Mouse (Mus musculus): ENCODE results near the gene Vmn2r95. TPM values are rescaled to one million over a fixed set of nuclear protein-coding genes. Genes with fewer than 3 reads are reported as not detected.
"Not testable (repeated sequence)": the region's sequence is repeated elsewhere in the genome, so short reads cannot be mapped to it uniquely, and the experiment has no call there.

The Vmn2r95 gene
- polyA plus RNA-seq (2012; rRNA removed) = not detected in 2 replicates

DNA sequence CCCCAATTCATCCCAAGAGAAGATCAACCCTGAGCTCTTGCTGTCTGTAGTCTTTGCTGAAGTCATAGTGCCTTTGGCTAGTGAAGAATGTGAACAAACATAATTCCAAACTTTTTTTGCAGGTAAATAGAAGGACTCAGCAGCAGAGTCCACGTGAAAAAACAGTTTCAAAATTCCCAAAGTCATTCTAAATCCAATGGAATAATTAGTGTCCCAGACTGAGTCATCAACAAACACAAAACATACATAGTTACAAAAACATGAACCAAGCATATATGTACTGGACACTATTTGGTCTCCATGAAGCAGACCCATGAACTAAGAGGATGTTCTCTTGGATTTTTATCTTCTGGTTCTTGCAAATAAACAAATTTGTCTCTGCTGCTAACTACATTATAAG is at the start of gene Vmn2r95:
Gene Vmn2r95 (plus strand): TSS at position 301 of the 400 bp plus-strand sequence.
- Histone ChIP-seq H3K27ac (ENCODE audit: insufficient read depth, low read length) (no peak within 1 kb of the TSS), H3K4me3 (replicated peaks; ENCODE audit: insufficient read depth, low read depth, low read length) (no peak within 1 kb of the TSS), H3K27me3 (ENCODE audit: control insufficient read depth, insufficient read depth, low read length) (no peaks in the 10 kb centered on the region), H3K4me1 (ENCODE audit: control insufficient read depth, insufficient read depth, low read length) (no peaks in the 10 kb centered on the region)
- 13% methylated on average over 1 of the region's 1 CpGs for WGBS
- DNase-seq = no peak
- TF ChIP-seq CTCF (IDR thresholded peaks at IDR 0.05; ENCODE audit: borderline replicate concordance, insufficient read depth, low read depth, low read length) = no peak
- no peak for TF ChIP-seq POLR2A (IDR thresholded peaks at IDR 0.05; ENCODE audit: borderline replicate concordance, insufficient read depth, low read length)

DNA sequence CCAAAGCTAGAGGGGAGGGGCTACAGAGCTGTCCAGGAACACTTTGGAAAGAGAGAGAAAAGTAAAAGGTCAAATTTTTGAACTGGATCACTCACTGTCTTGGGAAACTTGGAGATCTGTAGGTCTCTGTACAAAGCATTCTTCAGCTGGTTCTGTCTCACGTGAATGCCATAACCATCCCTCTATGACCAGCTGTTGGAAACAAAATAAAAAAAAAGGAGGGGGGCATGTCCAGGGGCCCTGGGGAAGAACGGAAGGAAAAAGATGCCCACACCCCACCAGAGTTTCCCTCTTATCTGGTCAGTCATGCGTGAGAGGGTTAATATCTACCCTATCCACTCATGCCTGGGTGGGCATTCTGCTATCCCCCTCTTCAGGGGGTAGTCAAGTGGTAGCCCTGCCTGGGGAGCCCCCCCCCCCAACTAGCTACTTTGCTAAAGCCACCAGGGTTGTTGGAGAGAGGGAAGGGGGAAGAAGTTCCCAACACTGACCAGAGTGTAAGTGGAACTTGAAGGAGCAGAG is 31.8 kb downstream of the Vmn2r95 start:
- DNase-seq = no peak
- H3K4me3 ChIP-seq (replicated peaks; ENCODE audit: insufficient read depth, low read depth, low read length) = no peak overlapping the region
- H3K27me3 ChIP-seq (ENCODE audit: control insufficient read depth, insufficient read depth, low read length) = no peaks in the 10 kb centered on the region
- no peak for TF ChIP-seq CTCF (IDR thresholded peaks at IDR 0.05; ENCODE audit: borderline replicate concordance, insufficient read depth, low read depth, low read length)
- TF ChIP-seq POLR2A (IDR thresholded peaks at IDR 0.05; ENCODE audit: borderline replicate concordance, insufficient read depth, low read length) = no peak
- H3K4me1 ChIP-seq (ENCODE audit: control insufficient read depth, insufficient read depth, low read length) = no peaks in the 10 kb centered on the region
- H3K27ac ChIP-seq (ENCODE audit: insufficient read depth, low read length) = no peak overlapping the region
- WGBS = 68% methylated on average over 3 of the region's 3 CpGs

DNA sequence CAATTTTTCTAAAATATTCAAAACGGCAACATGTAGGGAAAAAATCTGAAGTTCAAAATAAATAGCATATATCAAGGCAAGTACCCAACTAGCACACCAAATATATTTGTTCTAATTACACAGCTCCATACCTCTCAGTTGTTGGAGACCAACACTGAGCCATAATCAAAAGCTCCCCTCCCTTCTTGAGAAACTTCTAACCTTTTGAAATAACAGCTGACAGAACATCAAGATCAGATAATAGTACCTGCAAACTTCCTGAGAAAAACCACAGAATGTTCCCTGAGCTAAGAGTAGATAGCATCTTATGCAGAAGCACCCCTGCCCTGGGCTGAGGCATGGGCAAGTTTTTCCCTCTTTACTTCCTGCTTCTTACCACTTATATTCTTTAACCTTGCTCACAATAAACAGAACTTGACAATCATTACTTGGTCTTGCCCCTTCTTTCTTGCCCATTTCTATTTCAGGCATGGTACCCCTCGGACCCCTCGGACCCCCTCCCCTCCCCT is 34.3 kb downstream of the Vmn2r95 start:
- 88% methylated on average over 3 of the region's 3 CpGs for WGBS
- H3K4me3 ChIP-seq (replicated peaks; ENCODE audit: insufficient read depth, low read depth, low read length); DNase-seq; H3K27me3 ChIP-seq (ENCODE audit: control insufficient read depth, insufficient read depth, low read length); H3K27ac ChIP-seq (ENCODE audit: insufficient read depth, low read length); H3K4me1 ChIP-seq (ENCODE audit: control insufficient read depth, insufficient read depth, low read length): not testable (repeated sequence)

DNA sequence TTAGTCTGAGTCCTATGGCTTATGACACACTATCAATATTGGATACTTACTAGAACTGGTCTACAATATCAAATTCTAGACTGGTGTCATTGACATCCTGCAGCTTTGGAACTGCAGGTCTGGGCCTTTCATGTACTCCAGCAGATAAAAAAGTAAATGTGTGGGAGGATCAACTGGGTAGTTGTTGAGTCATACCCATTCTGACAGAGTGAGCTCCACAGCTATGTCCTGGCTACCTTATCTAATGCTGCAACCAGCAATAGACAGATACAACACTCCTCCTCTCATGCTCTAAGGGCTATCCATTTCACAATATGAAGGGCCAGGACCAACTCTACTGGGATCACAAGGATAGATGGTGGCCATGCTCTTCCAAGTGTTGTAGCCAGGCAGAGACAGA is 38.8 kb downstream of the Vmn2r95 start:
- Histone ChIP-seq H3K4me1 (ENCODE audit: control insufficient read depth, insufficient read depth, low read length) (no peaks in the 10 kb centered on the region), H3K27ac (ENCODE audit: insufficient read depth, low read length) (no peak overlapping the region), H3K4me3 (replicated peaks; ENCODE audit: insufficient read depth, low read depth, low read length) (no peak overlapping the region), H3K27me3 (ENCODE audit: control insufficient read depth, insufficient read depth, low read length) (no peaks in the 10 kb centered on the region)
- no peak for DNase-seq
- TF ChIP-seq CTCF (IDR thresholded peaks at IDR 0.05; ENCODE audit: borderline replicate concordance, insufficient read depth, low read depth, low read length) (no peak), POLR2A (IDR thresholded peaks at IDR 0.05; ENCODE audit: borderline replicate concordance, insufficient read depth, low read length) (no peak)

DNA sequence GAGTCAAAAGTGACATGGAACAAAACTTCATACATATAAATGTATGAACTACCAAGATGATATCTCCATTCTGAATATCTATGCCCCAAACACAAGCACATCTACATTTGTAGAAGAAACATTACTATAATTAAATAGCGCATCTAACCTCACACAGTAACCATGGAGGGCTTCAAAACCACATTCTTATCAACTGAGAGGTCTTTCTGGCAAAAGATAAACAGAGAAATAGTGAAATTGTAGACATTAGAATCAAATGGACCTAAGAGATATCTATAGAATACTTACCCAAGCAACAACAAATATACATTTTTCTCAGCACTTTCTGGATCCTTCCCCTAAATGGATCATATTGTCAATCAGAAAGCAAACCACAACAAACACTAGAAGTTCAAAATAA is 56.0 kb downstream of the Vmn2r95 start:
- WGBS = 48% methylated on average over 1 of the region's 1 CpGs
- no peak for DNase-seq

More for the DNA sequence above, 56.0 kb downstream of the Vmn2r95 start:
- Histone ChIP-seq H3K27ac (ENCODE audit: insufficient read depth, low read length) (no peak overlapping the region), H3K4me3 (replicated peaks; ENCODE audit: insufficient read depth, low read depth, low read length) (no peak overlapping the region), H3K27me3 (ENCODE audit: control insufficient read depth, insufficient read depth, low read length) (no peaks in the 10 kb centered on the region), H3K4me1 (ENCODE audit: control insufficient read depth, insufficient read depth, low read length) (no peaks in the 10 kb centered on the region)
- no peak for TF ChIP-seq POLR2A (IDR thresholded peaks at IDR 0.05; ENCODE audit: borderline replicate concordance, insufficient read depth, low read length)
- no peak for TF ChIP-seq CTCF (IDR thresholded peaks at IDR 0.05; ENCODE audit: borderline replicate concordance, insufficient read depth, low read depth, low read length)

Other genes starting within 250 kb of the Vmn2r95 start
- gene Vmn2r94, start 146.3 kb upstream of the Vmn2r95 start, polyA plus RNA-seq (2012; rRNA removed) = not detected in 2 replicates
- gene Vmn2r93, start 126.0 kb upstream of the Vmn2r95 start, polyA plus RNA-seq (2012; rRNA removed) = not detected in 2 replicates
- gene Vmn2r96, start 149.1 kb downstream of the Vmn2r95 start, polyA plus RNA-seq (2012; rRNA removed) = not detected in 2 replicates

All from cerebellum, adult 2 months (tissue).